Mouse (Mus musculus): ENCODE results near the gene Mrpl1. TPM values are rescaled to one million over a fixed set of nuclear protein-coding genes. Genes with fewer than 3 reads are reported as not detected.

The Mrpl1 gene
- polyA plus RNA-seq, 1 experiment, result not detected

- TF ChIP-seq CTCF (IDR thresholded peaks at IDR 0.05; ENCODE audit: insufficient read depth, low read depth, low read length), result no peak
- TF ChIP-seq POLR2A (IDR thresholded peaks at IDR 0.05; ENCODE audit: insufficient read depth, low read depth, low read length), result no peak
- Histone ChIP-seq H3K27ac (ENCODE audit: insufficient read depth, low read depth, low read length) (no peak overlapping the region), H3K4me3 (ENCODE audit: insufficient read depth, low read depth, low read length) (no peak overlapping the region), H3K4me1 (ENCODE audit: control insufficient read depth, insufficient read depth, low read length) (no peaks in the 10 kb centered on the region)
- WGBS, result 87% methylated on average over 3 of the region's 3 CpGs
Measured at GRCm38 (mm10) chr5:96170443-96170842, 38.9 kb upstream of the Mrpl1 start.

- TF ChIP-seq POLR2A (IDR thresholded peaks at IDR 0.05; ENCODE audit: insufficient read depth, low read depth, low read length) (no peak), CTCF (IDR thresholded peaks at IDR 0.05; ENCODE audit: insufficient read depth, low read depth, low read length) (no peak)
- Histone ChIP-seq H3K4me1 (ENCODE audit: control insufficient read depth, insufficient read depth, low read length) (no peaks in the 10 kb centered on the region), H3K27ac (ENCODE audit: insufficient read depth, low read depth, low read length) (no peak overlapping the region), H3K4me3 (ENCODE audit: insufficient read depth, low read depth, low read length) (no peak overlapping the region)
- 79% methylated on average over 4 of the region's 4 CpGs for WGBS
Measured at GRCm38 (mm10) chr5:96171765-96172164, 37.5 kb upstream of the Mrpl1 start.

- WGBS, result 28% methylated on average over 9 of the region's 9 CpGs
- no peak for TF ChIP-seq POLR2A (IDR thresholded peaks at IDR 0.05; ENCODE audit: insufficient read depth, low read depth, low read length)
- Histone ChIP-seq H3K4me1 (ENCODE audit: control insufficient read depth, insufficient read depth, low read length) (no peaks in the 10 kb centered on the region), H3K4me3 (ENCODE audit: insufficient read depth, low read depth, low read length) (no peak overlapping the region), H3K27ac (ENCODE audit: insufficient read depth, low read depth, low read length) (no peak overlapping the region; the same call in 1 of the 2 replicates)
Measured at GRCm38 (mm10) chr5:96176121-96176520, 33.2 kb upstream of the Mrpl1 start.

GRCm38 (mm10) chr5:96176879-96177358 is 32.4 kb upstream of the Mrpl1 start:
- no peak overlapping the region for H3K27ac ChIP-seq (ENCODE audit: insufficient read depth, low read depth, low read length)
- TF ChIP-seq CTCF (IDR thresholded peaks at IDR 0.05; ENCODE audit: insufficient read depth, low read depth, low read length) (no peak), POLR2A (IDR thresholded peaks at IDR 0.05; ENCODE audit: insufficient read depth, low read depth, low read length) (no peak)
- H3K4me1 ChIP-seq (ENCODE audit: control insufficient read depth, insufficient read depth, low read length), result no peaks in the 10 kb centered on the region
- no peak overlapping the region for H3K4me3 ChIP-seq (ENCODE audit: insufficient read depth, low read depth, low read length)
- WGBS, result 58% methylated on average over 11 of the region's 11 CpGs

- Histone ChIP-seq H3K27ac (ENCODE audit: insufficient read depth, low read depth, low read length) (no peak overlapping the region), H3K4me1 (ENCODE audit: control insufficient read depth, insufficient read depth, low read length) (peaks cover 4% of the 10 kb centered on the region), H3K4me3 (ENCODE audit: insufficient read depth, low read depth, low read length) (no peak overlapping the region)
- 93% methylated on average over 2 of the region's 2 CpGs for WGBS
- TF ChIP-seq CTCF (IDR thresholded peaks at IDR 0.05; ENCODE audit: insufficient read depth, low read depth, low read length) (no peak), POLR2A (IDR thresholded peaks at IDR 0.05; ENCODE audit: insufficient read depth, low read depth, low read length) (no peak)
Measured at GRCm38 (mm10) chr5:96183211-96183610, 26.1 kb upstream of the Mrpl1 start.

- WGBS, result 14% methylated on average over 2 of the region's 2 CpGs
Measured at GRCm38 (mm10) chr5:96183987-96184386, 25.3 kb upstream of the Mrpl1 start.

GRCm38 (mm10) chr5:96189761-96190160 is 19.5 kb upstream of the Mrpl1 start:
- WGBS, result 94% methylated on average over 1 of the region's 1 CpGs
- H3K27ac ChIP-seq (ENCODE audit: insufficient read depth, low read depth, low read length), result no peak overlapping the region
- H3K4me1 ChIP-seq (ENCODE audit: control insufficient read depth, insufficient read depth, low read length), result no peaks in the 10 kb centered on the region
- TF ChIP-seq POLR2A (IDR thresholded peaks at IDR 0.05; ENCODE audit: insufficient read depth, low read depth, low read length), result no peak
- no peak for TF ChIP-seq CTCF (IDR thresholded peaks at IDR 0.05; ENCODE audit: insufficient read depth, low read depth, low read length)
- no peak overlapping the region for H3K4me3 ChIP-seq (ENCODE audit: insufficient read depth, low read depth, low read length)

More at GRCm38 (mm10) chr5:96183987-96184386, 25.3 kb upstream of the Mrpl1 start:
- TF ChIP-seq POLR2A (IDR thresholded peaks at IDR 0.05; ENCODE audit: insufficient read depth, low read depth, low read length), result no peak
- no peak for TF ChIP-seq CTCF (IDR thresholded peaks at IDR 0.05; ENCODE audit: insufficient read depth, low read depth, low read length)
- Histone ChIP-seq H3K4me1 (ENCODE audit: control insufficient read depth, insufficient read depth, low read length) (peaks cover 4% of the 10 kb centered on the region), H3K27ac (ENCODE audit: insufficient read depth, low read depth, low read length) (no peak overlapping the region), H3K4me3 (ENCODE audit: insufficient read depth, low read depth, low read length) (no peak overlapping the region)

- 21% methylated on average over 4 of the region's 4 CpGs for WGBS
Measured at GRCm38 (mm10) chr5:96191251-96191650, 18.0 kb upstream of the Mrpl1 start.

GRCm38 (mm10) chr5:96196547-96197052 is 12.7 kb upstream of the Mrpl1 start:
- Histone ChIP-seq H3K4me1 (ENCODE audit: control insufficient read depth, insufficient read depth, low read length) (no peaks in the 10 kb centered on the region), H3K27ac (ENCODE audit: insufficient read depth, low read depth, low read length) (no peak overlapping the region), H3K4me3 (ENCODE audit: insufficient read depth, low read depth, low read length) (no peak overlapping the region)
- no peak for TF ChIP-seq CTCF (IDR thresholded peaks at IDR 0.05; ENCODE audit: insufficient read depth, low read depth, low read length)
- TF ChIP-seq POLR2A (IDR thresholded peaks at IDR 0.05; ENCODE audit: insufficient read depth, low read depth, low read length), result no peak
- 43% methylated on average over 2 of the region's 2 CpGs for WGBS

More at GRCm38 (mm10) chr5:96191251-96191650, 18.0 kb upstream of the Mrpl1 start:
- no peaks in the 10 kb centered on the region for H3K4me1 ChIP-seq (ENCODE audit: control insufficient read depth, insufficient read depth, low read length)
- no peak overlapping the region for H3K4me3 ChIP-seq (ENCODE audit: insufficient read depth, low read depth, low read length)
- TF ChIP-seq CTCF (IDR thresholded peaks at IDR 0.05; ENCODE audit: insufficient read depth, low read depth, low read length) (no peak), POLR2A (IDR thresholded peaks at IDR 0.05; ENCODE audit: insufficient read depth, low read depth, low read length) (no peak)
- H3K27ac ChIP-seq (ENCODE audit: insufficient read depth, low read depth, low read length), result no peak overlapping the region

GRCm38 (mm10) chr5:96198271-96198670 is 11.0 kb upstream of the Mrpl1 start:
- H3K4me1 ChIP-seq (ENCODE audit: control insufficient read depth, insufficient read depth, low read length), result no peaks in the 10 kb centered on the region
- TF ChIP-seq CTCF (IDR thresholded peaks at IDR 0.05; ENCODE audit: insufficient read depth, low read depth, low read length) (no peak), POLR2A (IDR thresholded peaks at IDR 0.05; ENCODE audit: insufficient read depth, low read depth, low read length) (no peak)
- no peak overlapping the region for H3K4me3 ChIP-seq (ENCODE audit: insufficient read depth, low read depth, low read length)
- H3K27ac ChIP-seq (ENCODE audit: insufficient read depth, low read depth, low read length), result no peak overlapping the region
- WGBS, result 73% methylated on average over 6 of the region's 6 CpGs

Measured in olfactory bulb, adult 2 months (tissue).